Mouse (Mus musculus) liver, embryonic 14.5 days (tissue): ENCODE results near the gene Boll. TPM values are rescaled to one million over a fixed set of nuclear protein-coding genes. Genes with fewer than 3 reads are reported as not detected.
A peak's percentile ranks its signal among the peaks of the same experiment; 100 is the strongest.

ENCODE experiments used
- ATAC-seq: fragments of 200-750 bp; cut with Nextera tagmentation; 2 replicates; pipeline ENCODE4 v1.8.0; 2017; ENCODE audit warnings: moderate number of reproducible peaks, mild to moderate bottlenecking, moderate library complexity; ENCODE audit not compliant: insufficient read depth
- DNase-seq, 3 experiments: peaks; one replicate each; pipeline ENCODE4 v3.0.0-alpha.2; 2012 to 2013; ENCODE audit warnings: low read depth in 3 of 3, low spot score in 3 of 3
- H3K27ac ChIP-seq: fragments of 300-500 bp; sonication (generic); 2 replicates; pipeline ENCODE4 v1.5.1; 2014; ENCODE audit warnings: moderate library complexity, mild to moderate bottlenecking, control low read depth, inconsistent platforms
- H3K27me3 ChIP-seq: fragments of 300-500 bp; sonication (generic); 2 replicates; pipeline ENCODE4 v1.6.1; 2014; ENCODE audit warnings: mild to moderate bottlenecking, low read length, moderate library complexity; ENCODE audit not compliant: control insufficient read depth, insufficient read depth
- H3K36me3 ChIP-seq: fragments of 300-500 bp; sonication (generic); replicated peaks from 2 replicates; pipeline ENCODE4 v1.6.1; 2014; ENCODE audit warnings: low read depth; ENCODE audit not compliant: control insufficient read depth, insufficient read depth
- H3K4me1 ChIP-seq, 2 experiments: fragments of 200-500 bp in 1 of 2; fragments of 300-500 bp in 1 of 2; sonication (generic) in 1 of 2; replicated peaks; 2 replicates each; pipeline ENCODE4 v1.6.1; 2012 to 2014; ENCODE audit warnings: antibody characterized with exemption in 1 of 2, inconsistent platforms in 1 of 2, low read length in 1 of 2; ENCODE audit not compliant: control insufficient read depth in 2 of 2, insufficient read depth in 2 of 2
- H3K4me2 ChIP-seq: fragments of 300-500 bp; sonication (generic); 2 replicates; pipeline ENCODE4 v1.6.1; 2014; ENCODE audit warnings: low read depth, mild to moderate bottlenecking, control low read depth, moderate library complexity
- H3K4me3 ChIP-seq, 2 experiments: fragments of 200-500 bp in 1 of 2; fragments of 300-500 bp in 1 of 2; sonication (generic) in 1 of 2; 2 replicates each; pipeline ENCODE4 v1.5.1; 2012 to 2014; ENCODE audit warnings: low read depth in 2 of 2, low read length in 2 of 2, mild to moderate bottlenecking in 2 of 2, control low read depth in 1 of 2, inconsistent platforms in 1 of 2, moderate library complexity in 1 of 2; ENCODE audit not compliant: insufficient read depth in 1 of 2
- H3K9ac ChIP-seq: fragments of 300-500 bp; sonication (generic); replicated peaks from 2 replicates; pipeline ENCODE4 v1.6.1; 2014; ENCODE audit warnings: mild to moderate bottlenecking, control low read depth, moderate library complexity
- H3K9me3 ChIP-seq: fragments of 300-500 bp; sonication (generic); 2 replicates; pipeline ENCODE4 v1.6.1; 2016; ENCODE audit warnings: low read length, mixed read lengths; ENCODE audit not compliant: control insufficient read depth
- CTCF ChIP-seq: IDR thresholded peaks from 2 replicates; pipeline ENCODE4 v1.5.1; 2016; ENCODE audit warnings: antibody characterized with exemption, low read depth, control low read depth
- EP300 ChIP-seq: IDR thresholded peaks from 2 replicates; pipeline ENCODE4 v1.6.1; 2016; ENCODE audit warnings: antibody characterized with exemption, low read depth
- WGBS: fragments of 180-500 bp; shearing (Covaris S2); extraction: QIAGEN DNeasy Blood & Tissue Kit; methylation state at CpG from one replicate; pipeline ENCODE4 v1.1.7; 2014; ENCODE audit not compliant: insufficient replicate concordance; 5-methylcytosine and 5-hydroxymethylcytosine counted together
- polyA plus RNA-seq, 2 experiments: library from polyadenylated mRNA; depleted of rRNA in 1 of 2; stranded (reverse) in 1 of 2; unstranded in 1 of 2; fragments of >200 nt; fragmentation: Nextera tagmentation in 1 of 2; extraction: Ambion mirVana in 1 of 2; gene quantifications; 2 replicates each; pipeline versions ENCODE4 v1.2.1 to v1.2.3; 2012 to 2014

Boll gene
- not detected in 2 replicates for polyA plus RNA-seq (2012; rRNA removed)
- not detected in 2 replicates for polyA plus RNA-seq (2014; fragmentation: Nextera tagmentation; extraction: Ambion mirVana)

GRCm38 (mm10) chr1:55363044-55363565 lies at the start of gene Boll:
Gene Boll, minus strand, starts transcription at chr1:55363469.
- no peak within 1 kb of the TSS for H3K9ac ChIP-seq
- ATAC-seq (peak; percentile 71), DNase-seq (peak; percentile 19 to 33 (median 22))
- TF ChIP-seq CTCF (peak; percentile 64), EP300 (no peak)
- 0 out of 4 replicates have a peak, but pooled peaks cover 0 to 2% of the 10 kb centered on the region in 2 experiments for H3K4me1 ChIP-seq
- peak within 1 kb of the TSS; percentile 59 for H3K4me2 ChIP-seq
- H3K9me3 ChIP-seq = no peaks in the 10 kb centered on the region
- peaks cover 14% of the 10 kb centered on the region for H3K27me3 ChIP-seq
- peak within 1 kb of the TSS; percentile 23 to 48 for H3K4me3 ChIP-seq
- 15% methylated on average over 57 of the region's 68 CpGs for WGBS
- no peaks in the 10 kb centered on the region for H3K36me3 ChIP-seq
- no peak within 1 kb of the TSS for H3K27ac ChIP-seq

GRCm38 (mm10) chr1:55412569-55412968 lies 49.3 kb upstream of the Boll start:
- TF ChIP-seq CTCF = no peak
- no peak for TF ChIP-seq EP300
- ATAC-seq (no peak), DNase-seq (no peak)
- Histone ChIP-seq H3K27ac (no peak overlapping the region), H3K4me1 (no peaks in the 10 kb centered on the region), H3K36me3 (no peaks in the 10 kb centered on the region), H3K9ac (no peak overlapping the region), H3K9me3 (no peaks in the 10 kb centered on the region), H3K4me2 (no peak overlapping the region), H3K27me3 (peaks cover 5% of the 10 kb centered on the region), H3K4me3 (no peak overlapping the region)
- 58% methylated on average over 6 of the region's 6 CpGs for WGBS

GRCm38 (mm10) chr1:55411079-55411478 lies 47.8 kb upstream of the Boll start:
- 60% methylated on average over 2 of the region's 2 CpGs for WGBS
- DNase-seq (no peak), ATAC-seq (no peak)
- H3K9me3 ChIP-seq = no peaks in the 10 kb centered on the region
- peaks cover 20% of the 10 kb centered on the region for H3K27me3 ChIP-seq
- H3K27ac ChIP-seq = no peak overlapping the region
- no peak overlapping the region for H3K4me2 ChIP-seq
- no peak for TF ChIP-seq CTCF
- no peak for TF ChIP-seq EP300
- no peaks in the 10 kb centered on the region for H3K4me1 ChIP-seq
- H3K9ac ChIP-seq = no peak overlapping the region
- no peaks in the 10 kb centered on the region for H3K36me3 ChIP-seq
- no peak overlapping the region for H3K4me3 ChIP-seq

GRCm38 (mm10) chr1:55410670-55411069 lies 47.4 kb upstream of the Boll start:
- H3K9me3 ChIP-seq = no peaks in the 10 kb centered on the region
- no peaks in the 10 kb centered on the region for H3K36me3 ChIP-seq
- ATAC-seq = no peak
- H3K4me1 ChIP-seq = no peaks in the 10 kb centered on the region
- no peak overlapping the region for H3K9ac ChIP-seq
- TF ChIP-seq CTCF (no peak), EP300 (no peak)
- WGBS = 47% methylated on average over 2 of the region's 2 CpGs
- H3K27me3 ChIP-seq = peaks cover 24% of the 10 kb centered on the region
- H3K27ac ChIP-seq = no peak overlapping the region
- DNase-seq = no peak
- H3K4me2 ChIP-seq = no peak overlapping the region
- H3K4me3 ChIP-seq = no peak overlapping the region

- WGBS = 3% methylated on average over 35 of the region's 35 CpGs
- Histone ChIP-seq H3K4me1 (no peaks in the 10 kb centered on the region; a peak in 1 of 4 replicates), H3K9me3 (no peaks in the 10 kb centered on the region), H3K27me3 (peaks cover 36% of the 10 kb centered on the region), H3K4me2 (peak overlapping the region; percentile 57), H3K4me3 (peak overlapping the region; percentile 31 to 48), H3K9ac (no peak overlapping the region), H3K36me3 (no peaks in the 10 kb centered on the region), H3K27ac (no peak overlapping the region)
- ATAC-seq = no peak
- DNase-seq = no peak
- no peak for TF ChIP-seq EP300
Observed at GRCm38 (mm10) chr1:55406531-55407375, 43.5 kb upstream of the Boll start.
